Mouse (Mus musculus) kidney, adult 18-20 months (tissue): ENCODE results near the gene Cryz.

Source experiments
- DNase-seq: peaks from one replicate; pipeline ENCODE4 v3.0.0; 2021

The Cryz gene

GRCm38 (mm10) chr3:154596488-154596933 lies at the start of gene Cryz:
Cryz (plus strand) TSS chr3:154596711.
- peak; percentile 96 for DNase-seq

GRCm38 (mm10) chr3:154547549-154548426 lies 48.7 kb upstream of the Cryz start:
- no peak for DNase-seq

GRCm38 (mm10) chr3:154548868-154549301 lies 47.6 kb upstream of the Cryz start:
- no peak for DNase-seq

- DNase-seq, result no peak
Observed at GRCm38 (mm10) chr3:154550326-154551034, 46.0 kb upstream of the Cryz start.

GRCm38 (mm10) chr3:154551035-154551411 lies 45.5 kb upstream of the Cryz start:
- no peak for DNase-seq

GRCm38 (mm10) chr3:154562192-154562591 lies 34.3 kb upstream of the Cryz start:
- no peak for DNase-seq

GRCm38 (mm10) chr3:154565437-154565836 lies 31.1 kb upstream of the Cryz start:
- DNase-seq, result no peak

- DNase-seq, result no peak
Observed at GRCm38 (mm10) chr3:154570029-154570575, 26.4 kb upstream of the Cryz start.

GRCm38 (mm10) chr3:154570786-154571185 lies 25.7 kb upstream of the Cryz start:
- no peak for DNase-seq

GRCm38 (mm10) chr3:154572341-154572972 lies 24.1 kb upstream of the Cryz start:
- DNase-seq, result peak; percentile 62

GRCm38 (mm10) chr3:154573666-154574065 lies 22.8 kb upstream of the Cryz start:
- no peak for DNase-seq

GRCm38 (mm10) chr3:154577895-154578294 lies 18.6 kb upstream of the Cryz start:
- DNase-seq, result no peak

- DNase-seq, result no peak
Observed at GRCm38 (mm10) chr3:154584351-154584750, 12.2 kb upstream of the Cryz start.

- DNase-seq, result no peak
Observed at GRCm38 (mm10) chr3:154590971-154591370, 5.5 kb upstream of the Cryz start.

GRCm38 (mm10) chr3:154591621-154592020 lies 4.9 kb upstream of the Cryz start:
- DNase-seq, result no peak

- no peak for DNase-seq
Observed at GRCm38 (mm10) chr3:154593596-154593995, 2.9 kb upstream of the Cryz start.

- no peak for DNase-seq
Observed at GRCm38 (mm10) chr3:154594156-154594555, 2.4 kb upstream of the Cryz start.

- peak; percentile 98 for DNase-seq
Observed at GRCm38 (mm10) chr3:154596934-154597554, 533 bp downstream of the Cryz start, which contains the start of gene Tyw3. Tyw3 (minus strand) TSS chr3:154597104.

GRCm38 (mm10) chr3:154597561-154597960 lies 1.1 kb downstream of the Cryz start:
- DNase-seq, result peak; percentile 73

GRCm38 (mm10) chr3:154602141-154602540 lies 5.6 kb downstream of the Cryz start:
- no peak for DNase-seq

- DNase-seq, result no peak
Observed at GRCm38 (mm10) chr3:154604871-154605270, 8.4 kb downstream of the Cryz start.

- no peak for DNase-seq
Observed at GRCm38 (mm10) chr3:154607896-154608295, 11.4 kb downstream of the Cryz start.

GRCm38 (mm10) chr3:154611888-154612287 lies 15.4 kb downstream of the Cryz start:
- DNase-seq, result no peak
